Mouse (Mus musculus) neutrophil, adult 59 days (primary cell): Measurements from ENCODE around the gene Btbd8. TPM values are rescaled to one million over a fixed set of nuclear protein-coding genes. Genes with fewer than 3 reads are reported as not detected.

Experiments used
- total RNA-seq, 2 experiments: library from RNA; stranded (reverse); gene quantifications; 1 replicate in 1 of 2; 2 replicates in 1 of 2; pipeline ENCODE4 v1.2.4; 2023

Btbd8 gene
- 1 to 10 TPM; 3.2 to 5.1 TPM for total RNA-seq

DNA sequence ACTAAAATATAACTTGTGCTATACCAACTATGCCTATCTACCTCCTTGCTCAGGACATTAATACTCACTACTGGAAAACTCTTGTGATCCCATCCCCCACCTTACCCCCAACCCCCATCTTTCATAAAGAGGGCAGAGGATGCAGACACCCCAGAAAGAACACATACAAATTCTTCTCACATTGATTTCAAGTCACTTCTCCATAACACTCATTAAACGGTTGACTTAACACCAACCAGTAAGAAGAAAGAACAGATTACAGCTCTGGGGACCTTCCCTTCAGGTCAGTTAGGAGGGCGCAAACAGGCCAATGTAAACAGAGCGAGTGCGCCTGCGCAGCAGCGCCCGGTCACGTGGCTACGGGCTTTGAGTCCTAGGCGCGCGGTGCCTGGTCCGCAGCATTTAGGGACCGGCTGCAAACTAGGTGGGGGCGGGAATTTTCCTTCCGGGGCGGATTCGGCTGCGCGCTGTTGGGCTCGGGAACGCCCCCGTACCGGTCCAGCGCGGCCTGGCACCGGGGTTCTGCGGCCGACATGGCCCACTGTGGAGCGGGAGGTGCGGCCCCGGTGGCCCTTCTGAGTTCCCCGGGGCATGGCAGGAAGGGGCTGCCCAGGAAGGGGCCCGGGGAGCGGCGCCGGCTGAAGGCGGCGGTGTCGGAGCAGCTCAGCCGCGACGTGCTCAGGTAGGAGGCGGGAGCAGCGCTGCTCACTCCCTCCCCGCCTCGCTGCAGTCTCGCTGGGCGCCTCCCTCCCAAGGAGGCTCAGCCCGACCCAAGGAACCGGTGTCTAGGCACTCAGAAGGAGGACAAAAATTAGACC is at the start of gene Btbd8:
Gene Btbd8 (plus strand): TSS at position 534 of the 818 bp plus-strand sequence.

DNA sequence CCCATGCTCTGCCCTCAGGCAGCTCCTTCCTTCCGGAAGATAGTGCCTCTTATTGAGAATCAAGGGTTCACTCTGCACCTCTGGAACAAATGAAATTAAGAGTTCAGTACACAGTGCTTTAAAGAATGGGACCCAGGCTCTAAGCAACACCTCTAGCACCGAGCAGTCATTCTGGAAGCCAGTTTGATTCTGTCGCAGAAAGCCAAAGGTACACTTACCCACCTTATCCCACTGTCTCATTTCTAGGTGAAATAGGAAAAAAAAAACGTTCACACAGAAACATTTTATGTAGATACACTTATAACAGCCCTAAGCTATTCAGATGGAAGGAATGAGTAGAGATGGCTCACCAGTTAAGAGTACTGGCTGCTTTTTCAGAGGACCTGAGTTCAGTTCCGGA is 35.4 kb upstream of the Btbd8 start, which contains the start of gene Ephx4:
Gene Ephx4 (plus strand): TSS at position 301 of the 400 bp plus-strand sequence.

GRCm38 (mm10) chr5:107431249-107431648 is 6.5 kb upstream of the Btbd8 start, which contains the start of gene Lpcat2b:
Gene Lpcat2b (plus strand): TSS chr5:107431549.

GRCm38 (mm10) chr5:107507321-107507720 is 69.5 kb downstream of the Btbd8 start, which contains the start of gene Gm42669:
Gene Gm42669 (plus strand): TSS chr5:107507621.

GRCm38 (mm10) chr5:107534581-107534980 is 96.8 kb downstream of the Btbd8 start, which contains the start of gene 1700028K03Rik:
Gene 1700028K03Rik (plus strand): TSS chr5:107534709.

Other genes with a start within 250 kb of the Btbd8 start
- gene Tgfbr3, start 148.4 kb upstream of the Btbd8 start, total RNA-seq = 1 to 10 TPM in 1 of 2 experiments, under 1 TPM in 1; 0.84 to 4.3 TPM
- gene Brdt, start 106.8 kb upstream of the Btbd8 start, total RNA-seq = under 1 TPM in 1 of 2 experiments, not detected in 1; 0.22 TPM
- gene Ephx4, start 35.3 kb upstream of the Btbd8 start, total RNA-seq = not detected
- gene Lpcat2b, start 6.4 kb upstream of the Btbd8 start, total RNA-seq = not detected
- under 1 TPM in 1 of 2 experiments, not detected in 1; 0.13 TPM for gene Gm42669, start 69.6 kb downstream of the Btbd8 start, total RNA-seq
- not detected for gene 1700028K03Rik, start 96.7 kb downstream of the Btbd8 start, total RNA-seq
- gene Rpap2, start 159.4 kb downstream of the Btbd8 start, total RNA-seq = 10 to 100 TPM in 1 of 2 experiments, 1 to 10 TPM in 1; 7.4 to 10.2 TPM
- 1 to 10 TPM; 1.8 to 3.2 TPM for gene Glmn, start 159.9 kb downstream of the Btbd8 start, total RNA-seq